Mouse (Mus musculus) ovary, adult 18-20 months (tissue): ENCODE measurements around the gene Grm2.

ENCODE experiments used
- DNase-seq: peaks from one replicate; pipeline ENCODE4 v3.0.0; 2022; ENCODE audit warnings: low spot score, mixed read lengths

Grm2 gene

GRCm38 (mm10) chr9:106655884-106656720, at the start of gene Grm2:
Grm2 (minus strand) TSS chr9:106656082.
- peak; percentile 31 for DNase-seq

GRCm38 (mm10) chr9:106692973-106693481, 37.1 kb upstream of the Grm2 start:
- no peak for DNase-seq

- no peak for DNase-seq
Observed at GRCm38 (mm10) chr9:106688834-106689233, 33.0 kb upstream of the Grm2 start.

GRCm38 (mm10) chr9:106686983-106687650, 31.2 kb upstream of the Grm2 start:
- peak; percentile 47 for DNase-seq

GRCm38 (mm10) chr9:106685249-106686101, 29.6 kb upstream of the Grm2 start, which contains the start of gene Tex264:
Tex264 (minus strand) TSS chr9:106685927.
- peak; percentile 87 for DNase-seq

- DNase-seq, result no peak
Observed at GRCm38 (mm10) chr9:106684918-106685248, 29.0 kb upstream of the Grm2 start.

- no peak for DNase-seq
Observed at GRCm38 (mm10) chr9:106684093-106684872, 28.4 kb upstream of the Grm2 start.

- no peak for DNase-seq
Observed at GRCm38 (mm10) chr9:106681026-106681425, 25.1 kb upstream of the Grm2 start.

GRCm38 (mm10) chr9:106678242-106678641, 22.4 kb upstream of the Grm2 start:
- no peak for DNase-seq

GRCm38 (mm10) chr9:106677702-106678101, 21.8 kb upstream of the Grm2 start:
- DNase-seq, result no peak

- no peak for DNase-seq
Observed at GRCm38 (mm10) chr9:106676571-106676970, 20.7 kb upstream of the Grm2 start.

GRCm38 (mm10) chr9:106675965-106676364, 20.1 kb upstream of the Grm2 start:
- no peak for DNase-seq

GRCm38 (mm10) chr9:106675480-106675879, 19.6 kb upstream of the Grm2 start:
- DNase-seq, result peak; percentile 44

- DNase-seq, result no peak
Observed at GRCm38 (mm10) chr9:106673860-106674259, 18.0 kb upstream of the Grm2 start.

GRCm38 (mm10) chr9:106664856-106665255, 9.0 kb upstream of the Grm2 start:
- DNase-seq, result no peak

- no peak for DNase-seq
Observed at GRCm38 (mm10) chr9:106664433-106664832, 8.6 kb upstream of the Grm2 start.

GRCm38 (mm10) chr9:106663200-106663599, 7.3 kb upstream of the Grm2 start:
- no peak for DNase-seq

- no peak for DNase-seq
Observed at GRCm38 (mm10) chr9:106659935-106660334, 4.1 kb upstream of the Grm2 start.

GRCm38 (mm10) chr9:106659441-106659840, 3.6 kb upstream of the Grm2 start:
- DNase-seq, result no peak

- no peak for DNase-seq
Observed at GRCm38 (mm10) chr9:106657592-106657991, 1.7 kb upstream of the Grm2 start.

- no peak for DNase-seq
Observed at GRCm38 (mm10) chr9:106656820-106657219, 938 bp upstream of the Grm2 start.
